Mouse (Mus musculus): ENCODE measurements around the gene Kcnq5. TPM values are rescaled to one million over a fixed set of nuclear protein-coding genes. Genes with fewer than 3 reads are reported as not detected.

Kcnq5 gene
- polyA plus RNA-seq, 1 experiment from 2014 or later, result 7.2 TPM

DNA sequence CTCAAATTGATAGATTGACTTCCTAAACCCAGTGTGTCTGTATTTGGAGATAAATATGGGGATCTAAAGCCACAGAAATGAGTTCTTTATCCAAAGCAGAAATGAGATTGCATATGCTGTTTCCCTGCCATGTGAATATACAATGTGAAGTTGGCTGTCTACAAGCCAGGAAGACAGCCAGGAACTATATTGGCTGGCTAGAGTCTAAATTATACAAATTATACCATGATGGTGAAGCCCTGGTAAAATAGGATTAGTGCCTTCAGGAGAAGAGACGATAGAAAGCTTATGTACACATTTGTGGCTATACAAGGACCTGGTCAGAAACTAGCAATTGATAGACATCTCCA is 38.5 kb downstream of the Kcnq5 start:
- WGBS, result 85% methylated on average over 1 of the region's 1 CpGs
- Histone ChIP-seq H3K4me1 (0 out of 2 replicates have a peak, but pooled peaks cover 4% of the 10 kb centered on the region), H3K4me3 (no peak overlapping the region), H3K36me3 (no peaks in the 10 kb centered on the region), H3K27me3 (ENCODE audit: insufficient read depth, poor library complexity, severe bottlenecking) (no peaks in the 10 kb centered on the region), H3K9me3 (no peaks in the 10 kb centered on the region), H3K27ac (no peak overlapping the region)
- no peak for DNase-seq (ENCODE audit: low spot score)

- WGBS, result 86% methylated on average over 8 of the region's 8 CpGs
- Histone ChIP-seq H3K4me3 (no peak overlapping the region), H3K36me3 (no peaks in the 10 kb centered on the region), H3K27me3 (ENCODE audit: insufficient read depth, poor library complexity, severe bottlenecking) (no peaks in the 10 kb centered on the region), H3K4me1 (0 out of 2 replicates have a peak, but pooled peaks cover 4% of the 10 kb centered on the region), H3K27ac (no peak overlapping the region), H3K9me3 (no peaks in the 10 kb centered on the region)
- no peak for DNase-seq (ENCODE audit: low spot score)
Observed at GRCm38 (mm10) chr1:21922578-21923292, 39.0 kb downstream of the Kcnq5 start.

GRCm38 (mm10) chr1:21919276-21919675 is 42.5 kb downstream of the Kcnq5 start:
- 45% methylated on average over 6 of the region's 6 CpGs for WGBS
- H3K36me3 ChIP-seq, result no peaks in the 10 kb centered on the region
- H3K27ac ChIP-seq, result no peak overlapping the region
- H3K4me1 ChIP-seq, result 0 out of 2 replicates have a peak, but pooled peaks cover 6% of the 10 kb centered on the region
- H3K4me3 ChIP-seq, result no peak overlapping the region
- no peaks in the 10 kb centered on the region for H3K9me3 ChIP-seq
- no peak for DNase-seq (ENCODE audit: low spot score)
- H3K27me3 ChIP-seq (ENCODE audit: insufficient read depth, poor library complexity, severe bottlenecking), result no peaks in the 10 kb centered on the region

- DNase-seq (ENCODE audit: low spot score), result no peak
- Histone ChIP-seq H3K36me3 (no peaks in the 10 kb centered on the region), H3K27me3 (ENCODE audit: insufficient read depth, poor library complexity, severe bottlenecking) (no peaks in the 10 kb centered on the region), H3K4me1 (peaks cover 6% of the 10 kb centered on the region; the same call in 1 of the 2 replicates), H3K27ac (no peak overlapping the region), H3K4me3 (no peak overlapping the region), H3K9me3 (no peaks in the 10 kb centered on the region)
- WGBS, result 28% methylated on average over 5 of the region's 5 CpGs
Observed at GRCm38 (mm10) chr1:21896067-21896719, 65.5 kb downstream of the Kcnq5 start.

DNA sequence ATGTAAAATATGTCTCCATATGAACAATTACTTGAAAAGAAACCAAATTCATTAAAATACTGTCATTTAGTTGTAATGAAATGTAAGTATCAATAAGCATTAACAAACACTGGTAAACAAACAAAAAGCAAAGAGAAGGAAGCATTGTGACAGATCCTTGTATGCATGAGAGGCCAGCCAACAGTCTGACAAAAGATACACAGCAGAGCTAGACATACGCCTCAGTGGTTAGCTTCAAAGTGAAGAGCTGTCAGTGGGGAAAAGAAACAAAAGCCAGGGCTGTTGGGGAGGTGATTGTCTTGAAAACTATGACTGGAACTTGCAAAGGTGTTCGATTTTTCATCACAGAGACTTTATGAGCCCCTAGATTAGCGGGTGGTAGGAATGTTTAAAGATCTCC is 78.0 kb downstream of the Kcnq5 start:
- no peaks in the 10 kb centered on the region for H3K9me3 ChIP-seq
- no peak overlapping the region for H3K27ac ChIP-seq
- WGBS, result 45% methylated on average over 3 of the region's 3 CpGs
- peaks cover 3% of the 10 kb centered on the region; the same call in 1 of the 2 replicates for H3K4me1 ChIP-seq
- no peaks in the 10 kb centered on the region for H3K36me3 ChIP-seq
- no peaks in the 10 kb centered on the region for H3K27me3 ChIP-seq (ENCODE audit: insufficient read depth, poor library complexity, severe bottlenecking)
- DNase-seq (ENCODE audit: low spot score), result no peak
- H3K4me3 ChIP-seq, result no peak overlapping the region

GRCm38 (mm10) chr1:21870889-21871288 is 90.9 kb downstream of the Kcnq5 start:
- Histone ChIP-seq H3K4me1 (no peaks in the 10 kb centered on the region), H3K27me3 (ENCODE audit: insufficient read depth, poor library complexity, severe bottlenecking) (no peaks in the 10 kb centered on the region), H3K27ac (no peak overlapping the region), H3K4me3 (no peak overlapping the region), H3K9me3 (no peaks in the 10 kb centered on the region), H3K36me3 (no peaks in the 10 kb centered on the region)
- 69% methylated on average over 4 of the region's 4 CpGs for WGBS
- DNase-seq (ENCODE audit: low spot score), result no peak

- no peaks in the 10 kb centered on the region for H3K36me3 ChIP-seq
- DNase-seq (ENCODE audit: low spot score), result no peak
- no peak overlapping the region for H3K27ac ChIP-seq
- no peaks in the 10 kb centered on the region for H3K27me3 ChIP-seq (ENCODE audit: insufficient read depth, poor library complexity, severe bottlenecking)
- no peaks in the 10 kb centered on the region for H3K9me3 ChIP-seq
- 90% methylated on average over 1 of the region's 1 CpGs for WGBS
- no peak overlapping the region for H3K4me3 ChIP-seq
- H3K4me1 ChIP-seq, result no peaks in the 10 kb centered on the region
Observed at GRCm38 (mm10) chr1:21868484-21868883, 93.3 kb downstream of the Kcnq5 start.

DNA sequence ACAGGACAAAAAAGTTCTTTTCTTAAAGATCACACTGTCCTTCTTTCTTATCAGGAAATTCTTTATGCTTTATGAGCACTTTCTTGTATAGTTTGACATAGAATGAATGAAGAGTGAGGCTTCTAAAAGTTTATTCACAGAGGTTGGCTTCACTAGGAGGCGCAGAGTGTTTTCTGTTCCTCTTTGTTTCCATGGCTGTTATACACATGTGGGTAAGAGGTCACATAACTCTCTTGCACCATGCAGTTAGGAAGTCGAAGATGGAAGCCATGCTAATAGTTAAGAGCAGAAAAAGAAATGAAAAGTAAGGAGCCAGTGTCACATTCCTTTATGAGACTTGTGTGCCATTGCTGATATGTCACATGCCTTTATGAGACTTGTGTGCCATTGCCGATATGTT is 105.3 kb downstream of the Kcnq5 start:
- Histone ChIP-seq H3K9me3 (no peaks in the 10 kb centered on the region), H3K36me3 (no peaks in the 10 kb centered on the region), H3K4me3 (no peak overlapping the region), H3K27ac (peak overlapping the region; percentile 13; the same call in 1 of the 2 replicates), H3K27me3 (ENCODE audit: insufficient read depth, poor library complexity, severe bottlenecking) (no peaks in the 10 kb centered on the region), H3K4me1 (0 out of 2 replicates have a peak, but pooled peaks cover 3% of the 10 kb centered on the region)
- DNase-seq (ENCODE audit: low spot score), result no peak
- 71% methylated on average over 3 of the region's 3 CpGs for WGBS

- peak overlapping the region; percentile 73 for H3K27ac ChIP-seq
Observed at GRCm38 (mm10) chr1:21838534-21838933, 123.2 kb downstream of the Kcnq5 start.

GRCm38 (mm10) chr1:21837387-21837786 is 124.4 kb downstream of the Kcnq5 start:
- Histone ChIP-seq H3K4me3 (no peak overlapping the region), H3K4me1 (peaks cover 12% of the 10 kb centered on the region; the same call in 1 of the 2 replicates), H3K27ac (peak overlapping the region; percentile 29; the same call in 1 of the 2 replicates), H3K27me3 (ENCODE audit: insufficient read depth, poor library complexity, severe bottlenecking) (no peaks in the 10 kb centered on the region), H3K36me3 (no peaks in the 10 kb centered on the region), H3K9me3 (no peaks in the 10 kb centered on the region)
- no peak for DNase-seq (ENCODE audit: low spot score)
- 87% methylated on average over 2 of the region's 2 CpGs for WGBS

More at GRCm38 (mm10) chr1:21838534-21838933, 123.2 kb downstream of the Kcnq5 start:
- WGBS, result 15% methylated on average over 3 of the region's 3 CpGs
- Histone ChIP-seq H3K4me3 (no peak overlapping the region), H3K27me3 (ENCODE audit: insufficient read depth, poor library complexity, severe bottlenecking) (no peaks in the 10 kb centered on the region), H3K9me3 (no peaks in the 10 kb centered on the region), H3K4me1 (peaks cover 12% of the 10 kb centered on the region; the same call in 1 of the 2 replicates), H3K36me3 (no peaks in the 10 kb centered on the region)
- DNase-seq (ENCODE audit: low spot score), result no peak

DNA sequence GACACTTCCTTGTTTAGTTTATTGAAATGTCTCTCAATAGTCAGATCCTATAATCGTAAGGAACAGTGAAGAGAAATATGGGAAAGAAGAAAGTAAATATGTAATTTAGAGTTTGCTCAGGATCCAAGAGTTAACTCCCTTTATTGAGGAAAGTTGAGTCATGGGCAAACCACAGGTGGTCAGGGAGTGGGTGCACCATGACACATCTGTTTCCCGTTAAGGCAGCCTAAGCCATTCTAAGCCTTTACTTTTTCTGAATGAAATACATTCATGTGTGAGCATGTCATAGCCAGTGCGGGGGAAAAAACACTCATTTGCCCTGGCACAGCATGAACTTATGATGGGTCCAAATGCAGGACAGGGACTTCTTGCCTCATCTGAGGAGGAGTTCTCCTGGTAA is 125.4 kb downstream of the Kcnq5 start:
- Histone ChIP-seq H3K9me3 (no peaks in the 10 kb centered on the region), H3K27me3 (ENCODE audit: insufficient read depth, poor library complexity, severe bottlenecking) (no peaks in the 10 kb centered on the region), H3K36me3 (no peaks in the 10 kb centered on the region), H3K27ac (no peak overlapping the region), H3K4me3 (no peak overlapping the region), H3K4me1 (peaks cover 9% of the 10 kb centered on the region; the same call in 1 of the 2 replicates)
- DNase-seq (ENCODE audit: low spot score), result no peak
- WGBS, result 88% methylated on average over 3 of the region's 3 CpGs

GRCm38 (mm10) chr1:21829909-21830455 is 131.8 kb downstream of the Kcnq5 start:
- Histone ChIP-seq H3K36me3 (no peaks in the 10 kb centered on the region), H3K4me1 (peaks cover 11% of the 10 kb centered on the region), H3K4me3 (peak overlapping the region; percentile 24; the same call in 1 of the 2 replicates), H3K27me3 (ENCODE audit: insufficient read depth, poor library complexity, severe bottlenecking) (no peaks in the 10 kb centered on the region), H3K9me3 (no peaks in the 10 kb centered on the region), H3K27ac (peak overlapping the region; percentile 84)
- DNase-seq (ENCODE audit: low spot score), result no peak
- WGBS, result 43% methylated on average over 6 of the region's 6 CpGs

DNA sequence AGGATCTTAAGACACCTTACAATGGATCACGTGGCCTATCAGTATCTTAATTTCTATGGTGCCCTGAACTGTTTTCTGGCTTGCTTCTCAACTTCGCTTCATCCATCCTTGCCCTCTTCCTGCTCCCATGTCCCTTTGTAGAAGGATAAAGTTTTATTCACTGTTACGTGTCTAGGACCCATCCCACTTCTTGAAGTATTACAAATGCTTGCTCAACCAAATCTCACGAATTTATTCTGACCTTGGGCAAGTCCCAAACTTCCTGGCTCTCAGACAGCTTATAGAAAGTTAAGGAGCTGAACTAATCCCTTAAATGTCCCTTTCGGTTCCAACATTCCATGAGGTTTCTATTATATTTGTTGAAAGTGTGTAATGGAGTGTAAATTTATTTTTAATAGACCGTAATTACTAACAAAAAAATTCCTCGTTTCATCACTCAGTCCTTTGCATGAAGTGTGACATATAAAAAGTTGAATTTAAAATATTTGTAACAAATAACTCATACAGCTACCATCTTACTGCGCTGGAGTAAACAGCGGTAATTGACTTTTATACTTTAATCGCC is 141.6 kb downstream of the Kcnq5 start:
- DNase-seq (ENCODE audit: low spot score), result no peak
- 87% methylated on average over 10 of the region's 10 CpGs for WGBS

More for the DNA sequence above, 141.6 kb downstream of the Kcnq5 start:
- Histone ChIP-seq H3K36me3 (no peaks in the 10 kb centered on the region), H3K27ac (no peak overlapping the region), H3K4me3 (no peak overlapping the region), H3K9me3 (no peaks in the 10 kb centered on the region), H3K27me3 (ENCODE audit: insufficient read depth, poor library complexity, severe bottlenecking) (no peaks in the 10 kb centered on the region), H3K4me1 (no peaks in the 10 kb centered on the region)
